Mouse (Mus musculus) heart, adult 11 months (tissue): ENCODE results near the gene Hemgn.
A peak's percentile ranks its signal among the peaks of the same experiment; 100 is the strongest.

Source experiments
- DNase-seq: peaks from one replicate; pipeline ENCODE4 v3.0.0; 2022

Gene Hemgn

GRCm38 (mm10) chr4:46413406-46413805 lies at the start of gene Hemgn:
Gene Hemgn, minus strand, starts transcription at chr4:46413506.
- DNase-seq: no peak

- no peak for DNase-seq
Observed at GRCm38 (mm10) chr4:46458411-46458810, 45.1 kb upstream of the Hemgn start.

GRCm38 (mm10) chr4:46457186-46457585 lies 43.9 kb upstream of the Hemgn start:
- no peak for DNase-seq

- no peak for DNase-seq
Observed at GRCm38 (mm10) chr4:46456762-46457161, 43.5 kb upstream of the Hemgn start.

- no peak for DNase-seq
Observed at GRCm38 (mm10) chr4:46454097-46454864, 41.0 kb upstream of the Hemgn start.

GRCm38 (mm10) chr4:46452855-46453719 lies 39.8 kb upstream of the Hemgn start:
- DNase-seq: no peak

GRCm38 (mm10) chr4:46452481-46452850 lies 39.2 kb upstream of the Hemgn start:
- peak; percentile 97 for DNase-seq

- peak; percentile 98 for DNase-seq
Observed at GRCm38 (mm10) chr4:46451758-46452480, 38.6 kb upstream of the Hemgn start.

GRCm38 (mm10) chr4:46451240-46451757 lies 38.0 kb upstream of the Hemgn start:
- DNase-seq: no peak

GRCm38 (mm10) chr4:46450519-46451131 lies 37.3 kb upstream of the Hemgn start, which contains the start of gene Anp32b:
Gene Anp32b, plus strand, starts transcription at chr4:46450902.
- peak; percentile 99 for DNase-seq

- DNase-seq: no peak
Observed at GRCm38 (mm10) chr4:46450020-46450518, 36.8 kb upstream of the Hemgn start.

- DNase-seq: peak; percentile 90
Observed at GRCm38 (mm10) chr4:46448886-46449285, 35.6 kb upstream of the Hemgn start.

GRCm38 (mm10) chr4:46447461-46447860 lies 34.2 kb upstream of the Hemgn start:
- no peak for DNase-seq

- no peak for DNase-seq
Observed at GRCm38 (mm10) chr4:46445237-46445945, 32.1 kb upstream of the Hemgn start.

- DNase-seq: no peak
Observed at GRCm38 (mm10) chr4:46442501-46442900, 29.2 kb upstream of the Hemgn start.

GRCm38 (mm10) chr4:46432339-46433036 lies 19.2 kb upstream of the Hemgn start:
- DNase-seq: no peak

- no peak for DNase-seq
Observed at GRCm38 (mm10) chr4:46428903-46429499, 15.7 kb upstream of the Hemgn start.

GRCm38 (mm10) chr4:46422625-46423024 lies 9.3 kb upstream of the Hemgn start:
- DNase-seq: no peak

- DNase-seq: no peak
Observed at GRCm38 (mm10) chr4:46418851-46419250, 5.5 kb upstream of the Hemgn start.

GRCm38 (mm10) chr4:46417491-46417890 lies 4.2 kb upstream of the Hemgn start:
- DNase-seq: no peak

GRCm38 (mm10) chr4:46412113-46412512 lies 1.2 kb downstream of the Hemgn start:
- no peak for DNase-seq
